Mouse (Mus musculus): Measurements from ENCODE around the gene Atp7a.

- TF ChIP-seq CTCF (conservative IDR thresholded peaks at IDR 0.05; ENCODE audit: low read length) (no peak), POU5F1 (IDR thresholded peaks at IDR 0.05; ENCODE audit: borderline replicate concordance, low read length) (no peak)
Observed at GRCm38 (mm10) chrX:106027343-106027674, 233 bp downstream of the Atp7a start.
